Mouse (Mus musculus): ENCODE measurements around the gene Selenon. TPM values are rescaled to one million over a fixed set of nuclear protein-coding genes. Genes with fewer than 3 reads are reported as not detected.

Gene Selenon
- polyA plus RNA-seq, 1 experiment from 2014 or later = 11.6 TPM

GRCm38 (mm10) chr4:134534932-134535786 is 16.8 kb downstream of the Selenon start, which contains the start of gene Mtfr1l:
Mtfr1l (minus strand) TSS chr4:134535387.
- no peaks in the 10 kb centered on the region for H3K27me3 ChIP-seq
- H3K9me3 ChIP-seq (replicated peaks) = no peaks in the 10 kb centered on the region
- H3K4me3 ChIP-seq (replicated peaks) = peak within 1 kb of the TSS; percentile 65
- peak within 1 kb of the TSS; percentile 82 for H3K4me2 ChIP-seq
- peak; percentile 97 for ATAC-seq (replicated peaks; ENCODE audit: low FRiP score)
- H3K4me1 ChIP-seq = peaks cover 22% of the 10 kb centered on the region
- WGBS = under 1% methylated on average over 70 of the region's 71 CpGs
- H3K36me3 ChIP-seq = peaks cover 40% of the 10 kb centered on the region
- H3K9ac ChIP-seq = peak within 1 kb of the TSS; percentile 70
- H3K27ac ChIP-seq = peak within 1 kb of the TSS; percentile 88

DNA sequence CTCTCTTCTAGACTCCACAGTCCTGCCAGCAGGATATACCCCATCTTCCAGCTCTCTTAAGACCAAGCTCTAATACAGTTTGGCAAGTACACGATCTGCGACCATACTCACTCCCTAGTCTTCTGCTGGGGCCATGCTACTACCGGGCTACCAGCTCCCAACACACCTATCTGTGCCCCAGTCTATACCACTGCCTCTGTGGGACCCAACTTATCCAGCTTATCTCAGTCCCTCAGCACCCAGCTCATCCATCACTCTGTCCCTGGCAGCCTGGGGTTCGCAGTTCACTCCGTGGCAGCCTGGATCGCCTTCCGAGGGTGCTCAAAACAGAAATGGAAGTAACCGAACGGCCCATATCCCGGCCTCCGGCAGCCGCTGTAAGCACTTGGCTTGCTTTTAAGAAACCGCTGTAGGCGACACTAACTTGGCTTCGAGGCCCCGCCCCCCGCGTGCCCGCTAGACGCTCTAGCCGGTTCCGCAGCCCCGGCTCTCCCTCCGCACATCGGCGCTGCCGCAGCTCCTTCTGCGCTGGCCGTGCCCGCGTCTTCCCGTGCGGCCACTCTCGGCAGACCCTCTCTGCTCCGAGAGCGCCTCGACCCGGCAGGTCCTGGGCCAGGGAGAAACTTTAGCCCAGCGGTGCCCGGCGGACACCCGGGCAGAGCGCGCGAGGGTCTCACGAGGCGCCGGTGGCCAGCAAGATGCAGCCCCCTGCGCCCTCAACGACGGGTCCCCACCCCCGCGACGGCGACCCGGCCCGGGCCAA is 17.7 kb downstream of the Selenon start:
- no peak; the same call in 1 of the 2 replicates for ATAC-seq (replicated peaks; ENCODE audit: low FRiP score)
- peak overlapping the region; percentile 65 for H3K4me3 ChIP-seq (replicated peaks)
- under 1% methylated on average over 57 of the region's 57 CpGs for WGBS
- no peaks in the 10 kb centered on the region for H3K9me3 ChIP-seq (replicated peaks)
- peak overlapping the region; percentile 70 for H3K9ac ChIP-seq
- no peaks in the 10 kb centered on the region for H3K27me3 ChIP-seq
- peaks cover 40% of the 10 kb centered on the region for H3K36me3 ChIP-seq
- H3K27ac ChIP-seq = peak overlapping the region; percentile 88
- H3K4me1 ChIP-seq = peaks cover 22% of the 10 kb centered on the region
- H3K4me2 ChIP-seq = peak overlapping the region; percentile 82

DNA sequence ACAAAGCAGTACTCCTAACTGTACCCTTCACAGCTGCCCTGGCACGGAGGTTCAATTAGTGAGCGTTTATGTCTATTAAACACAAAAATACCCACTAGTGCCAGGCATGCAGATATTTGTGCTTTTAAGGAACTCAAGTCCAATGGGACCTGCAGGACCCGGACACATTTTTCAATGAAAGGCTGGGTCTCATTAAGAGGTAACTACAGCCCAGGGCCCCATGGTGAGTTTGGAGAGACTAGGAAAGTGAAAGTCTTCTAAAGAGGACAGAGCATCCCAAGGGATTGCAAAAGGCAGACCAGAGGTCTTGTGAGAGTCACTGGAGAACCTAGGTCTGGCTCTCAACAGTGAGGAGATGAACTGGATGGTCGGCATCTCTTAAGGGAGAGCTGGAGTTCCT is 18.5 kb downstream of the Selenon start:
- Histone ChIP-seq H3K27me3 (no peaks in the 10 kb centered on the region), H3K4me2 (peak overlapping the region; percentile 82), H3K27ac (no peak overlapping the region), H3K9me3 (replicated peaks) (no peaks in the 10 kb centered on the region), H3K4me3 (replicated peaks) (peak overlapping the region; percentile 65), H3K36me3 (peaks cover 40% of the 10 kb centered on the region), H3K9ac (peak overlapping the region; percentile 70), H3K4me1 (peaks cover 22% of the 10 kb centered on the region)
- ATAC-seq (replicated peaks; ENCODE audit: low FRiP score) = no peak
- WGBS = 85% methylated on average over 4 of the region's 4 CpGs

GRCm38 (mm10) chr4:134532928-134533327 is 19.0 kb downstream of the Selenon start:
- no peaks in the 10 kb centered on the region for H3K9me3 ChIP-seq (replicated peaks)
- no peak for ATAC-seq (replicated peaks; ENCODE audit: low FRiP score)
- peaks cover 22% of the 10 kb centered on the region for H3K4me1 ChIP-seq
- H3K27ac ChIP-seq = no peak overlapping the region
- H3K27me3 ChIP-seq = no peaks in the 10 kb centered on the region
- H3K4me2 ChIP-seq = no peak overlapping the region
- no peak overlapping the region for H3K9ac ChIP-seq
- H3K36me3 ChIP-seq = peaks cover 40% of the 10 kb centered on the region
- no peak overlapping the region for H3K4me3 ChIP-seq (replicated peaks)
- WGBS = 85% methylated on average over 4 of the region's 4 CpGs

- Histone ChIP-seq H3K36me3 (peaks cover 99% of the 10 kb centered on the region), H3K9ac (no peak overlapping the region), H3K4me1 (no peaks in the 10 kb centered on the region), H3K27ac (no peak overlapping the region), H3K4me2 (no peak overlapping the region), H3K4me3 (replicated peaks) (no peak overlapping the region), H3K27me3 (no peaks in the 10 kb centered on the region), H3K9me3 (replicated peaks) (no peaks in the 10 kb centered on the region)
- WGBS = 76% methylated on average over 5 of the region's 5 CpGs
- no peak for ATAC-seq (replicated peaks; ENCODE audit: low FRiP score)
Measured at GRCm38 (mm10) chr4:134526220-134526619, 25.7 kb downstream of the Selenon start.

- no peak for ATAC-seq (replicated peaks; ENCODE audit: low FRiP score)
- H3K36me3 ChIP-seq = peaks cover 99% of the 10 kb centered on the region
- 77% methylated on average over 5 of the region's 5 CpGs for WGBS
Measured at GRCm38 (mm10) chr4:134525806-134526205, 26.2 kb downstream of the Selenon start.

GRCm38 (mm10) chr4:134523447-134523846 is 28.5 kb downstream of the Selenon start:
- WGBS = 85% methylated on average over 4 of the region's 4 CpGs
- H3K27ac ChIP-seq = no peak overlapping the region
- H3K36me3 ChIP-seq = peaks cover 84% of the 10 kb centered on the region
- H3K27me3 ChIP-seq = no peaks in the 10 kb centered on the region
- no peak overlapping the region for H3K4me3 ChIP-seq (replicated peaks)
- H3K4me2 ChIP-seq = no peak overlapping the region
- no peak for ATAC-seq (replicated peaks; ENCODE audit: low FRiP score)
- no peak overlapping the region for H3K9ac ChIP-seq
- H3K4me1 ChIP-seq = no peaks in the 10 kb centered on the region
- no peaks in the 10 kb centered on the region for H3K9me3 ChIP-seq (replicated peaks)

More at GRCm38 (mm10) chr4:134525806-134526205, 26.2 kb downstream of the Selenon start:
- Histone ChIP-seq H3K4me3 (replicated peaks) (no peak overlapping the region), H3K27me3 (no peaks in the 10 kb centered on the region), H3K4me1 (no peaks in the 10 kb centered on the region), H3K27ac (no peak overlapping the region), H3K9ac (no peak overlapping the region), H3K9me3 (replicated peaks) (no peaks in the 10 kb centered on the region), H3K4me2 (no peak overlapping the region)

GRCm38 (mm10) chr4:134519281-134519680 is 32.7 kb downstream of the Selenon start:
- Histone ChIP-seq H3K4me3 (replicated peaks) (no peak overlapping the region), H3K9me3 (replicated peaks) (no peaks in the 10 kb centered on the region), H3K27me3 (no peaks in the 10 kb centered on the region), H3K9ac (no peak overlapping the region), H3K4me2 (no peak overlapping the region), H3K4me1 (peaks cover 12% of the 10 kb centered on the region), H3K27ac (no peak overlapping the region), H3K36me3 (peaks cover 42% of the 10 kb centered on the region)
- ATAC-seq (replicated peaks; ENCODE audit: low FRiP score) = no peak

- no peaks in the 10 kb centered on the region for H3K27me3 ChIP-seq
- H3K9ac ChIP-seq = no peak overlapping the region
- peaks cover 19% of the 10 kb centered on the region for H3K4me1 ChIP-seq
- H3K27ac ChIP-seq = no peak overlapping the region
- ATAC-seq (replicated peaks; ENCODE audit: low FRiP score) = no peak
- H3K36me3 ChIP-seq = peaks cover 35% of the 10 kb centered on the region
- WGBS = 94% methylated on average over 4 of the region's 4 CpGs
- H3K9me3 ChIP-seq (replicated peaks) = no peaks in the 10 kb centered on the region
- H3K4me3 ChIP-seq (replicated peaks) = no peak overlapping the region
- H3K4me2 ChIP-seq = no peak overlapping the region
Measured at GRCm38 (mm10) chr4:134518541-134518940, 33.4 kb downstream of the Selenon start.

DNA sequence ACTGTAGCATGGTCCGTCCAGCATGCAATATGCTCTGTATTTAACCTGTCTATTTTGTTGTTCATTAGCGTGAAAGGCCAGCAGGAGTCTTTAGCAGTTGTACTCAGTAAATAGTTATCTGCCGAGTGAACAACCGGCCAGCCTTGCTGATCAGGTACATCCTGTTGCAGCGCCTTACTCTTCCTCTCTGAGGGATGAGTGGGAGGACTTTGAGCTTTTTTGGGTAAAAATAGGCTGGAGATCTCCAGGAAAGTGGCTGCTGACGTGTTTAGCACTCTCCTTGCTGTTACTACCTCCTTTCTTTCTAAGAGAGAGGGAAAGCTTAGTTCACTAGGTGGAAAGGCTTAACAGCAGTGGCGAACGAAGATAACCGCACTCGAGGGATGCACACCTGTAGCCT is 34.2 kb downstream of the Selenon start:
- H3K4me1 ChIP-seq = peaks cover 25% of the 10 kb centered on the region
- H3K27ac ChIP-seq = no peak overlapping the region
- peaks cover 27% of the 10 kb centered on the region for H3K36me3 ChIP-seq
- H3K27me3 ChIP-seq = no peaks in the 10 kb centered on the region
- H3K4me3 ChIP-seq (replicated peaks) = no peak overlapping the region
- ATAC-seq (replicated peaks; ENCODE audit: low FRiP score) = no peak
- no peak overlapping the region for H3K9ac ChIP-seq
- WGBS = 84% methylated on average over 10 of the region's 10 CpGs
- H3K4me2 ChIP-seq = no peak overlapping the region
- no peaks in the 10 kb centered on the region for H3K9me3 ChIP-seq (replicated peaks)

GRCm38 (mm10) chr4:134516981-134517380 is 35.0 kb downstream of the Selenon start:
- no peaks in the 10 kb centered on the region for H3K27me3 ChIP-seq
- peak overlapping the region; percentile 15; the same call in 1 of the 2 replicates for H3K27ac ChIP-seq
- H3K9ac ChIP-seq = no peak overlapping the region
- no peak for ATAC-seq (replicated peaks; ENCODE audit: low FRiP score)
- H3K36me3 ChIP-seq = peaks cover 20% of the 10 kb centered on the region
- H3K4me1 ChIP-seq = peaks cover 30% of the 10 kb centered on the region
- H3K9me3 ChIP-seq (replicated peaks) = no peaks in the 10 kb centered on the region
- no peak overlapping the region for H3K4me2 ChIP-seq
- 66% methylated on average over 8 of the region's 8 CpGs for WGBS
- H3K4me3 ChIP-seq (replicated peaks) = no peak overlapping the region

DNA sequence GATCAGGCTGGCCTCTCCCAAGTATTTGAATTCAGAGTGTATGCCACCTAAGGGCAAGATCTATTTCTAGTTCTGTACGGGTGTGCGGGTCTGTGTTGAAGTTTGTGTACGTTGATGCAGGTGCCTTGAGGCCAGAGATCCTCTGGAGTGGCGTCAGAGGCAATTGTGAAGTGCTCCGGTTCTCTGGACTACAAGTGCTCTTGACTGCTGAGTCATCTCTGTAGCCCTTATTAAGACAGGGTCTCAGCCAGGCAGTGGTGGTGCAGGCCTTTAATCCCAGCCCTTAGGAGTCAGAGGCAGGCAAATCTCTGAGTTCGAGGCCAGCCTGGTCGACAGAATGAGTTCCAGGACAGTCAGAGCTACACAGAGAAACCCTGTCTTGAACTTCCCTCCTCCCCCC is 36.4 kb downstream of the Selenon start:
- no peak overlapping the region for H3K4me2 ChIP-seq
- no peaks in the 10 kb centered on the region for H3K9me3 ChIP-seq (replicated peaks)
- H3K36me3 ChIP-seq = peaks cover 7% of the 10 kb centered on the region
- H3K9ac ChIP-seq = no peak overlapping the region
- no peaks in the 10 kb centered on the region for H3K27me3 ChIP-seq
- 78% methylated on average over 7 of the region's 7 CpGs for WGBS
- H3K4me3 ChIP-seq (replicated peaks) = no peak overlapping the region
- H3K4me1 ChIP-seq = peaks cover 43% of the 10 kb centered on the region
- no peak for ATAC-seq (replicated peaks; ENCODE audit: low FRiP score)
- no peak overlapping the region for H3K27ac ChIP-seq
